Mouse (Mus musculus) heart, embryonic 10.5 days (tissue): ENCODE results near the gene Ocel1. TPM values are rescaled to one million over a fixed set of nuclear protein-coding genes. Genes with fewer than 3 reads are reported as not detected.
A peak's percentile ranks its signal among the peaks of the same experiment; 100 is the strongest.

ENCODE experiments used
- DNase-seq: peaks from one replicate; pipeline ENCODE4 v3.0.0-alpha.2; 2017; ENCODE audit warnings: low spot score
- H3K27ac ChIP-seq: fragments of 300-500 bp; sonication (generic); 2 replicates; pipeline ENCODE4 v1.5.1; 2016; ENCODE audit warnings: mild to moderate bottlenecking
- H3K27me3 ChIP-seq: fragments of 300-500 bp; sonication (generic); 2 replicates; pipeline ENCODE4 v1.6.1; 2016; ENCODE audit warnings: mild to moderate bottlenecking; ENCODE audit not compliant: poor library complexity, insufficient read depth, severe bottlenecking
- H3K36me3 ChIP-seq: fragments of 300-500 bp; sonication (generic); 2 replicates; pipeline ENCODE4 v1.6.1; 2016; ENCODE audit warnings: mild to moderate bottlenecking, moderate library complexity
- H3K4me1 ChIP-seq: fragments of 300-500 bp; sonication (generic); 2 replicates; pipeline ENCODE4 v1.6.1; 2016; ENCODE audit warnings: mild to moderate bottlenecking
- H3K4me3 ChIP-seq: fragments of 300-500 bp; sonication (generic); 2 replicates; pipeline ENCODE4 v1.5.1; 2016; ENCODE audit warnings: mild to moderate bottlenecking, moderate library complexity
- H3K9me3 ChIP-seq: fragments of 300-500 bp; sonication (generic); 2 replicates; pipeline ENCODE4 v1.6.1; 2016; ENCODE audit warnings: mild to moderate bottlenecking, moderate library complexity
- whole genome bisulfite sequencing: fragments of 180-500 bp; shearing (Covaris S2); methylation state at CpG from one replicate; pipeline ENCODE4 v1.1.7; 2016; 5-methylcytosine and 5-hydroxymethylcytosine counted together
- polyA plus RNA-seq: library from polyadenylated mRNA; unstranded; fragments of >200 nt; fragmentation: Nextera tagmentation; extraction: Ambion mirVana; gene quantifications from 2 replicates; pipeline ENCODE4 v1.2.1, GENCODE M21; 2016

The Ocel1 gene
- polyA plus RNA-seq, 1 experiment from 2014 or later, result 4.2 TPM

DNA sequence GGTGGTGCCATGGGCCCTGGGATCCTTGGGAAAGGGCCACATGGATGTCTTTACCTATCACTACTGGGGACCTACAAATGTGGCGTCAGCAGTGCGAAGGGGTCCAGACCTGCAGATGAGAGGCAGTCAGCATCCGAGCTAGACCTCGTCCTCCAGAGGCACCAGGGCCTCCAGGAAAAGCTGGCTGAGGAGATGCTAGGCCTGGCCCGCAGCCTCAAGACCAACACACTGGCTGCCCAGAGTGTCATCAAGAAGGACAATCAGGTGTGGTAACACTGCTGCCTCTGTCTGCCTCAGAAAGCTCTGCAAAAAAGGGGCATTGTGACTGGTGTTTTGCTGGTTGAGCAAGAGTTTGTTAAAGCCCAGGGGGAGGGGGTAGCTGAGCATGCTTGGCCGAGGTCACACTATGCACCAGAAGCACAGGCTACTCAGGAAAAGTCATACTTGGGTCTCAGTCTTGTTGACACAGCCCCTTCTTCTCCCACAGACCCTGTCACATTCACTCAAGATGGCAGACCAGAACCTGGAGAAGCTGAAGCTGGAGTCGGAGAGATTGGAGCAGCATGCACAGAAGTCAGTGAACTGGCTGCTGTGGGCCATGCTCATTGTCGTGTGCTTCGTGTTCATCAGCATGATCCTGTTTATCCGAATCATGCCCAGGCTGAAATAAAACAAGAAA lies 1.9 kb upstream of the Ocel1 start:
- H3K27me3 ChIP-seq, result no peaks in the 10 kb centered on the region
- H3K9me3 ChIP-seq, result no peaks in the 10 kb centered on the region
- peak overlapping the region; percentile 93 for H3K27ac ChIP-seq
- 93% methylated on average over 10 of the region's 10 CpGs for WGBS
- DNase-seq, result no peak
- no peak overlapping the region for H3K4me3 ChIP-seq
- H3K4me1 ChIP-seq, result peaks cover 36% of the 10 kb centered on the region
- peaks cover 29% of the 10 kb centered on the region for H3K36me3 ChIP-seq

DNA sequence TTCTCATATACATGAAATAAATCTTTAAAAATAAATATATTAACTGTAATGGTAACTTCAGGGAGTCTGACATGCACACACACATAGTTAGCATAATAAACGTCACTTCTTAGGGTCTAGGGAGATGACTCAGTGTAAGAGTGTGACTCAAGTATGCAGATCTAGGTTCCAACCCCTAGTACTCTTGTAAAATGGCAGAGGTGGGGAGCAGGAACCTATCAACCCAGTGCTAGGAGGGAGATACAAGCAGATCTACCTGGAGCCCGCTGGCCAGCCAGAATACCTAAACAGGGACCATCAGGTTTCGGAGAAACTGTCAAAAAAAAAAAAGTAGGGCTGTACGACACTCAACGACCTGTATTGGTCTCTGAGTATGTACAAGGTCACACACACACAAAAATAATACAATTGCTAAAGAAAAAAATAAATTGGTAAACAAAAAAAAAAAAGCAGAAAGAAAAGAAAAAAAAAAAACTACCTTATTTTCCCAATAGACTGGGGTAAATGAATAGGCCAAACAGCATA lies 325 bp upstream of the Ocel1 start:
- Histone ChIP-seq H3K4me3 (peak overlapping the region; percentile 77), H3K9me3 (no peaks in the 10 kb centered on the region), H3K27ac (peak overlapping the region; percentile 88; the same call in 1 of the 2 replicates), H3K36me3 (peaks cover 43% of the 10 kb centered on the region), H3K4me1 (peaks cover 50% of the 10 kb centered on the region), H3K27me3 (no peaks in the 10 kb centered on the region)
- DNase-seq, result no peak
- 26% methylated on average over 5 of the region's 5 CpGs for WGBS

DNA sequence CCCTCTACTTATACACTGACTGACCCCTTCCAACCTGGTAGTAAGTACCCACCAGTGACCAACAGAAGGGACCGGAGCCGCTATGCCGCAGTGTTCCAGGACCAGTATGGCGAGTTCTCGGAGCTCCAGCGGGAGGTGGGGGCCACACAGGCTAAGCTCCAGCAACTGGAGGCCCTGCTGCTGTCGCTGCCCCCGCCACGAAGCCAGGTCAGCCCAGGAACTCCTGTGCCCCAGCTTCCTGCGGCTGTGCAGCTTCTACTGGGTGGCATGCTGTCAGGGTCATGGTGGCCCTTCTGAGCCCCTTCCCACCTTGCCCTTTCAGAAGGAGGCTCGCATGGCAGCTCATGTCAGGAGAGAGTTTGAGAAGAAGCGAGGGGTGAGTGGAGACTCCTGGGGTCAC lies 1.3 kb downstream of the Ocel1 start:
- Histone ChIP-seq H3K4me3 (no peak overlapping the region), H3K9me3 (no peaks in the 10 kb centered on the region), H3K36me3 (peaks cover 51% of the 10 kb centered on the region), H3K4me1 (peaks cover 57% of the 10 kb centered on the region), H3K27ac (peak overlapping the region; percentile 18; the same call in 1 of the 2 replicates), H3K27me3 (no peaks in the 10 kb centered on the region)
- 84% methylated on average over 12 of the region's 12 CpGs for WGBS
- no peak for DNase-seq

DNA sequence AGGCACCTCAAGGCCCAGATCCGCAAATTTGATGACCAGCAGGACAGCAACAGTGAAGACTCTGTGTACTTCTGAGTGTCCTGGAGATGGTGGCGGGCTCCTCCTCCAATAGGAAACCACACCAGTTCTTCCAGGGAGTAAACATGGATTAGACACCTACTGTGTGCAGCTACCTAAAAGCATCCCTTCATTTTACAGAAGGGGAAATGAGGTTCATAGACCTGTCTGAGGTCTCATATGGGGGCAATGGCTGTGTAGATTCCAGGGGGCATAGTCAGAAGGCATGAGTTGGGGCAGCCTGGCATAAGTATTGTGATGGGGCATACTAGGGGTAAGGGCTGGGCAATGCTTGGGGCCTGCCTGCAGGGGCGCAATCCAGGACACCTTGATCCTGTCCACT lies 1.9 kb downstream of the Ocel1 start:
- no peaks in the 10 kb centered on the region for H3K9me3 ChIP-seq
- H3K36me3 ChIP-seq, result peaks cover 56% of the 10 kb centered on the region
- DNase-seq, result no peak
- no peaks in the 10 kb centered on the region for H3K27me3 ChIP-seq
- H3K27ac ChIP-seq, result no peak overlapping the region
- H3K4me3 ChIP-seq, result no peak overlapping the region
- 82% methylated on average over 3 of the region's 3 CpGs for WGBS
- peaks cover 52% of the 10 kb centered on the region for H3K4me1 ChIP-seq

DNA sequence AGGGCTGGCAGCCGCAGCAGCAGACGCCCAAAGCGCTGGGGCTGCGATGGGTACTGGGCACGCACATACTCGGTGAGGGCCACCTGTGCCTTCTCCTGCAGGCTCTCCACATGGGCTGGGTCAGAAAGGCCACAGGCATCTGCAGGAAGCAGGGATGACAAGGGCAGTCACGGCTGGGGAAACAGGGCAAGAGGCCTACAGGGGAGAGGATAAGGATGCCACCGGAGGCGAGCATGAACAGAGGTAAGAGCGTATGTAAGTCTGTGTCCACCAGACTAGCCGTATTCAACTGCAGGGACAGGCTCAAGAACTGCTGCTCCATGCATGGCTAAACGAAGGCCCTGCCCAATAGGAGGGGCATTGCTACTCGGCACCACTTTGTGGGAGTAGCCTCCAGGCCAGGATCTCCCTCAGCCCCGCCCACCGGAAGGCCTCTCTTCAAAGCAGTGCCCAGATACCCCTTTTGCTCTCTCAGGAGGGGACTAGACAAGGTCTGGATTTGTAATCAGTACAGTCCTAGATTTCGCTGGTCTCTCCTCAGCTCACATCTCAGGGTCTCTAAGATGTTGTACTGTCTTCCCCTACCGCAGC lies 3.6 kb downstream of the Ocel1 start:
- H3K9me3 ChIP-seq, result no peaks in the 10 kb centered on the region
- no peaks in the 10 kb centered on the region for H3K27me3 ChIP-seq
- no peak overlapping the region for H3K27ac ChIP-seq
- peaks cover 57% of the 10 kb centered on the region for H3K36me3 ChIP-seq
- DNase-seq, result no peak
- peaks cover 52% of the 10 kb centered on the region for H3K4me1 ChIP-seq
- no peak overlapping the region for H3K4me3 ChIP-seq
- WGBS, result 74% methylated on average over 17 of the region's 17 CpGs

DNA sequence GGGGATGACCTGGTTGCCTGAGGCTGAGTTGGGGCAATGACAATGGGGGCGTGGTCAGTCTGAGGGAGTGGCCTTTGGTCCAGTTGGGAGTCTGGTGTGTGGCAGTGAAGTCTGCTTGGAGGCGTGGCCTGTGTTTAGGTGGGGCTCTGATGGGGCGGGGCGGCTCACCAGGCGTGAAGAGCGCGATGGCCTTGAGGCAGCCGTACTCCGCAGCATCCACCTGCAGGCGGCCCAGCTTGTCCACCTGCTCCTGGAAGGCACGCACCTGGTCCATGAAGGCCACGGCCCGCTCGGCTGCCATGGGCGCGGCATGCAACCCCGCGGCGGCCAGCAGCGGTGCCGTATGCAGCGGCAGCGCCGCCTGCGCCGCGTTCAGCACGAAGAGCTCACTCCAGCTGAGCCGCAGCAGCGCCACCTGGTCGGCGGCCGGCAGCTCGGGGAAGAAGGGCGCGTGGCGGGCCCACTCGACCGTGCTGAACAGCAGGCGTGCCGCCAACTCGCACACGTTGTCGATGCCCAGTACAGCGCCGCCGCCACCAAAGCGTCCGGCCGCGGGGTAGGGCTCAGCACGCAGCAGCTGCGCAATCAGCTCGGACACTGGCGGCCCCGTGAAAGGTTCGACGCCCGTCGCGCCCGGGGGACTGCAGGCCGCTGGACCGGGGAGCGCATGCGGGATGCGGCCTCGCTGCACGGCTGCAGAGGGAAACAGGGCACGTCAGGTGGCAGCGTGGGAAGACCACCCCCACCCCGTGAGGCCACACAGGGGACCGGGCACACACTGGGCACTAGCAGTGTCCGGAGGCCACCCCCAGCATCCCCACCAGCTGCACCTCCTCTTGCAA lies 4.7 kb downstream of the Ocel1 start:
- WGBS, result 8% methylated on average over 73 of the region's 74 CpGs
- DNase-seq, result peak; percentile 95
- Histone ChIP-seq H3K9me3 (no peaks in the 10 kb centered on the region), H3K4me1 (peaks cover 53% of the 10 kb centered on the region), H3K27me3 (no peaks in the 10 kb centered on the region), H3K4me3 (peak overlapping the region; percentile 51), H3K36me3 (peaks cover 55% of the 10 kb centered on the region), H3K27ac (peak overlapping the region; percentile 56)

DNA sequence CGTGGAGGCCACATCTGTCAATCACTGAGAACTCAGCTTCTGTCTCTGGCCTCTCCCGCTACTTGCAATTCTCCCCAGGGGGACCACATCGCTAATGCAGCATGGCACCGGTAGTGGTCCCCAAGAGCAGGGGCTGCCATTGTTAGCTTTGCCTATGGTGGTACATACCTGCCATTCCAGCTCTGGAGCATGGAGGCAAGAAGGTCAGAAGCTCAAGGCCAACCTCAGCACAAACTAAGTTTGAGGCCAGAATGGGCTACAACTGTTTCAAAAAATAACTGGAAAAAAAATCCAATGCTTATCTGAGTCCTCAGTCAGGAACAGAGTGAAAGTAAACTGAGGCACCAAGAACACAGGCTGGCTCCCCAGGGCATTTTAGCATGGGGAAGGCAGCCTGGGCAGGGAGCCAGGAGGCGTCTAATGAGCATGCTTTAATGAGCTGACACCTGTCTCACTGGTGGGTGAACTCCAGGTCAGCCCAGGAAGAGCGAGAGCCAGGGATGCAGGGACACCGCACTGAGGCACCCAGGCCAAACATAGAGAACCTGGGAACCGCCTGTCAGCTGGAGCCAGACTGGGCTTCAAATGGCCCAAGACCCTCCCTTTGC lies 5.4 kb downstream of the Ocel1 start:
- no peaks in the 10 kb centered on the region for H3K27me3 ChIP-seq
- H3K36me3 ChIP-seq, result peaks cover 55% of the 10 kb centered on the region
- 53% methylated on average over 8 of the region's 8 CpGs for WGBS
- peak overlapping the region; percentile 51 for H3K4me3 ChIP-seq
- H3K4me1 ChIP-seq, result peaks cover 53% of the 10 kb centered on the region
- no peak overlapping the region for H3K27ac ChIP-seq
- no peaks in the 10 kb centered on the region for H3K9me3 ChIP-seq
- DNase-seq, result no peak

DNA sequence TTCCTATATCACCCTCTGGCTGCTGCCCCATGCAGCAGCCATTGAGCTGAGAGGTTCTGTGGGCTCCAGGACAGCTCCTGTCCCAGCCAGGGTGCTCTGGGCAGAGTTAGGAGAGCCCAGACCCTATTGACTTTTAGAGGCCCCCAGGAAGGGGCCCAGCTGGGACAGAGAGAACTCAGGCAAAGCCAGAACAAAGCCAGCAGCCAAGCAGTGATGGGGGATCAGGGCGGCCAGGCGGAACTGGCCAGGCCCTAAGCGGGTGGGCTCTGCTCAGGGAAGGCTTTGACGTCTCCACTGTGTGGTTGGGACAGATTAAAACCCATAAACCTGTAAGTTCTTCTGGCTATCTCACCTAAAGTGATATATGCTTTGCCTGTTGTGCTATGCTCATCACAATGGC lies 7.9 kb downstream of the Ocel1 start:
- peak overlapping the region; percentile 86 for H3K4me3 ChIP-seq
- H3K9me3 ChIP-seq, result no peaks in the 10 kb centered on the region
- DNase-seq, result no peak
- whole genome bisulfite sequencing, result 79% methylated on average over 4 of the region's 4 CpGs
- peak overlapping the region; percentile 18; the same call in 1 of the 2 replicates for H3K27ac ChIP-seq
- H3K27me3 ChIP-seq, result no peaks in the 10 kb centered on the region
- peaks cover 70% of the 10 kb centered on the region for H3K4me1 ChIP-seq
- H3K36me3 ChIP-seq, result peaks cover 44% of the 10 kb centered on the region

DNA sequence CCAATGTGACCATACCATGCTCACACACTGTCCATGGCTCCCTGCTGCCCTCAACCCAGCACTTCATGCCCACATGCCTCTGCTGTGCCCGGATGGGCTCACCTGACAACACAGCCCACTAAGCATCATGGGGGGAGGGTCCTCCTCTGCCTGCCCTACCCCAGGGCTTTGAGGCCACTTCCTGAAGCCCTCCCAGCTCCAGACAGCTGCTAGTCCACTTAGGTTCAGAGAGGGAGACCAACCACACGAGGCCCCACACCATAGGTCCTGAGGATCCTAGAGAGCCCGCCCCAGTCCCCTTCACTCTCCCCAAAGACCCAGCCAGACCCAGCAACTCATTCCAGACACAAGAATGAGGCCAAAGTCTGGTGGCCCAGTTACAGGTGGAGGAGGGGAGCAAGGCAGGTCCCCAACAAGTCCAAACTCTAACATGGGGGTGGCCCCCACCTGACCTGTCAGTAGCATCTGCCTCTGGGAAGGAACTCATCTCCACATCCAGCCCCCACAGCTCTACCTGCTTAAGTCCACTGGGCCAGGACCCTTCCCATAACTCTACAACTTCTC lies 8.5 kb downstream of the Ocel1 start:
- peaks cover 69% of the 10 kb centered on the region for H3K4me1 ChIP-seq
- H3K4me3 ChIP-seq, result peak overlapping the region; percentile 86
- no peaks in the 10 kb centered on the region for H3K9me3 ChIP-seq
- peak overlapping the region; percentile 98 for H3K27ac ChIP-seq
- DNase-seq, result no peak
- H3K36me3 ChIP-seq, result peaks cover 38% of the 10 kb centered on the region
- H3K27me3 ChIP-seq, result no peaks in the 10 kb centered on the region
- 63% methylated on average over 3 of the region's 3 CpGs for WGBS

DNA sequence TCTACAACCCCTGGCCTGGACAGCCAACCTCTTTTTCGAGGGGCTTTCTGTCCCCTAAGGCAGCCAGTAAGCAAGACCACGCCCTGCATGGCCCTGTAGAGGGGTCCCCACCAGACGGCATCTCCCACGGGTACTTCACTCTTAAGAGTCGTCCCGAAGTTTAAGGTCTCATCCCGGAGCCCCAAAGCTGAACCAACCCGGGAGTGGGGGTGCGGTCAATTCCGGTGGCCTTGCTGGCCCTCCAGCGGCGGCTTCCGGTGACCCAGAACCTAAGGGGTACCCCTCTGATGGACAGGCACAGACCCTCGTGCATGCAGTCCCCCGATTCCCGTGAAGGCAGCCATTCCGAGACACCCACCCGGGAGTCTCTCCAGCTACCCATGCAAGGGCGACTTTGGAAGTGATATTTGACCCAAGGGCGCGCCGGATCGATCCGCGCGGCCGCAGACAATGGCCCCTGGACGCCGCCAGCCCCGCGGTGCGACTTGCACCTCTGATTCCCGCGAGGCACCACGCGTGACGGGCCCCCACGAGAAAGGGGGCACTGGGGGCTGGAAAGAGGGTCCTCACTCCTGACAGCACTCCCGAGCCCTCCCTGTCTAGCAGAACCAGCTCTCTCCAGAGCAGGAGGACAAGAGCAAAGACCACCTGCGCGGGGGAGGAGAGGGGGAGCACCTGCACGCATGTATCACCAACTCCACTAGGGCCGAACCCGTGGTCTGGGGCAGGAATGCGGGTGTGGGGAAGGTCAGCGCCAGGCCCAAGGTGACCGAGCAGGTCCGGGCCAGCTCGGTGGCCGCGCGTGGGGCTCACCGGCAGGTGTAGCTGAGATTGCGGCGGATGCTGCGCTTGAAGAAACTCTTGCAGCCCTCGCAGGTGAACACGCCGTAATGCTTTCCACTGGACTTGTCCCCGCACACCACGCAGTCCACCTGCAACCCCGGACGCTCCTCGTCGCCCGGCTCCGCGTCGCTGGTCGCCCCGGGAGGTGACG lies 9.4 kb downstream of the Ocel1 start:
- Histone ChIP-seq H3K4me1 (peaks cover 60% of the 10 kb centered on the region), H3K36me3 (peaks cover 29% of the 10 kb centered on the region), H3K27ac (peak overlapping the region; percentile 98), H3K27me3 (no peaks in the 10 kb centered on the region), H3K9me3 (no peaks in the 10 kb centered on the region), H3K4me3 (peak overlapping the region; percentile 86)
- WGBS, result 3% methylated on average over 72 of the region's 72 CpGs
- no peak for DNase-seq

DNA sequence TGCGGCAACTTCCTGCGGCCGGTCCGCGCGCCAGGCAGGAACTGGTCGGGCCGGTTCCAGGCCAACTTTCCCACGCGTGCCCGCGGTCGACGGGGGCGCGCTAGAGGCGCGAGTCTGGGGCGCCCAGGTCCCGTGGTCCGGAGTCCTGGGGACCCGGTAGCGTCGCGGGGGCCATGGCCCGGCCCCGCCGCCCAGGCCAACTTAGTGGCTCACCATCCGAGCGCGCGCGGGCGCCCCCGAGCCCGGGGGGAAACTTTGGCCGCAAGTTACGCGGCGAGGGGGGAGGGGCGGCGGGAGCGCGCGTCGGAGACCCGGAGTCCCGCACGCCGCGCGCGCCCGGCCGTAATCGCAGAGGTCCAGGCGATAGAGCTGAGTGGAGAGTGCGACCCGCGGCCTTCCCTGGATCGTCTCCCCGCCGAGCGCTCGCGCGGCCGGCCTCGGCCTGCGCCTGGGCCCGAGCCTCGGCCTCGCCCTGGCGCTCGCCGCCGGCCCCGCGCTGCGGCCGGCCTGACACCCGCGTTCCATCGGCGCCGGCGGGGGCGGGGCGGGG lies 10.4 kb downstream of the Ocel1 start, which contains the start of gene Nr2f6:
Gene Nr2f6, minus strand, starts transcription at position 540 of the 550 bp plus-strand sequence.
- peak; percentile 82 for DNase-seq
- no peaks in the 10 kb centered on the region for H3K27me3 ChIP-seq
- 7% methylated on average over 72 of the region's 89 CpGs for WGBS
- peak within 1 kb of the TSS; percentile 98 for H3K27ac ChIP-seq
- peaks cover 28% of the 10 kb centered on the region for H3K36me3 ChIP-seq
- H3K4me1 ChIP-seq, result peaks cover 50% of the 10 kb centered on the region
- H3K4me3 ChIP-seq, result peak within 1 kb of the TSS; percentile 86
- H3K9me3 ChIP-seq, result no peaks in the 10 kb centered on the region
